Mouse (Mus musculus) megakaryocyte, embryonic 14.5 days (primary cell): ENCODE data around the gene Dusp18. TPM values are rescaled to one million over a fixed set of nuclear protein-coding genes. Genes with fewer than 3 reads are reported as not detected.
A peak's percentile ranks its signal among the peaks of the same experiment; 100 is the strongest.

ENCODE experiments used
- H3K27me3 ChIP-seq: replicated peaks from 2 replicates; pipeline ENCODE3; 2012; ENCODE audit warnings: inconsistent platforms
- H3K36me3 ChIP-seq: replicated peaks from 2 replicates; pipeline ENCODE3; 2012; ENCODE audit warnings: low read length, inconsistent platforms, mixed read lengths
- H3K4me1 ChIP-seq: 2 replicates; pipeline ENCODE4 v1.6.1; 2012; ENCODE audit warnings: inconsistent platforms
- H3K4me3 ChIP-seq: replicated peaks from 2 replicates; pipeline ENCODE3; 2012; ENCODE audit warnings: moderate library complexity, mild to moderate bottlenecking, inconsistent platforms
- H3K9me3 ChIP-seq: 2 replicates; pipeline ENCODE4 v1.6.1; 2012; ENCODE audit warnings: inconsistent platforms
- FLI1 ChIP-seq: IDR thresholded peaks from 2 replicates; pipeline ENCODE4 v1.6.1; 2012; ENCODE audit warnings: low read length, inconsistent platforms, mixed read lengths
- GATA1 ChIP-seq: IDR thresholded peaks from 3 replicates; pipeline ENCODE4 v1.6.1; 2012; ENCODE audit warnings: mixed read lengths, low read length, inconsistent platforms, borderline replicate concordance
- polyA plus RNA-seq: library from polyadenylated mRNA; stranded (reverse); fragments of >175 nt; gene quantifications from 2 replicates; pipeline ENCODE4 v1.2.3, GENCODE M21; 2012; ENCODE audit warnings: low replicate concordance; ENCODE audit not compliant: insufficient read depth

Gene Dusp18
- 0.70 TPM in 1 of 2 replicates, not detected in the other for polyA plus RNA-seq

DNA sequence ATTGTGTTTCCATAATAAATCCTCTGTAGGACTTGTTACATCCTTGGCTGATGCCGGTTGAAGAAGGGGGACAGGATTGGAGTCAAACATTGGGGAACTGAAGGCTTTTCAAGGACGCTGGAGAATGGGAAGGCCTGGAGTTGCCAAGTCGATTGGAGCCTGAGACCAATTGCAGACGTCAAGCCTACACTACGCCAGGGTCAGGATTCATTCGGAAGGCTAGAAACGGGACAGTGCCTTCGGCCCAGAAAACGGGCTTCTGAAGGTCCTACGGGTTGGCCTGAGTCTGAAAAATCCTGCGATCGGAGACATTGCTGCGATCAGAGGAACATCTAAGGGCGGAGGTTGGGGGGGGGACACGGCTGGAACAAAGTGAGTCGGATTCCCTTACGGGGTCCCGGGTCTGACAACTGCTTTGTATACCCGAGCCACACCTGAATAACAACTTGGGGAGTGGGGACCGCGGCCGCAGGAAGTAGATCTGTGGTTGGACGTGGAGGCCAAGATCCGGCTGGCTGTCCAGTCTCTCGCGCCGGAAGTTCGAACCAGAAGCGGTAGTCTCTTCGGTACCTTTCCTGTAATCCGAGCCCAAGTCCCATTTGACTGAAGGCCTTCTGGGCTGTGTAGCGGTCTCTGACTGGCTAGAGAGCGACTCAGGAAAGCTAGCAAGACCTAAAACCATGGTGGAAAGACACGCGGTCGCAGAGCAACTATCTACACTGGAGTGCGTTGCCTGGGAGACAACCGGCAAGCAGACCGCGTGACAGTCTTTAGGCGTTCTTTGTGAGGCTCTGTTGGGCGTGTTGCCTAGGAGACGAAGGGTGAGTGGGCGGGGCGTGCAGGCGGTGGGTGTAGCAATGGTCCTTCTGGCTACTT lies at the start of gene Dusp18, which contains the start of gene 4921536K21Rik:
Gene Dusp18 (plus strand): TSS at position 835 of the 876 bp plus-strand sequence.
Gene 4921536K21Rik (minus strand): TSS at position 693 of the 876 bp plus-strand sequence.
- H3K4me1 ChIP-seq: peaks cover 16% of the 10 kb centered on the region
- H3K27me3 ChIP-seq: peaks cover 43% of the 10 kb centered on the region
- H3K36me3 ChIP-seq: peaks cover 27% of the 10 kb centered on the region
- H3K9me3 ChIP-seq: no peaks in the 10 kb centered on the region
- no peak for TF ChIP-seq FLI1
- TF ChIP-seq GATA1: peak; percentile 94
- peak within 1 kb of the TSS; percentile 91 for H3K4me3 ChIP-seq

DNA sequence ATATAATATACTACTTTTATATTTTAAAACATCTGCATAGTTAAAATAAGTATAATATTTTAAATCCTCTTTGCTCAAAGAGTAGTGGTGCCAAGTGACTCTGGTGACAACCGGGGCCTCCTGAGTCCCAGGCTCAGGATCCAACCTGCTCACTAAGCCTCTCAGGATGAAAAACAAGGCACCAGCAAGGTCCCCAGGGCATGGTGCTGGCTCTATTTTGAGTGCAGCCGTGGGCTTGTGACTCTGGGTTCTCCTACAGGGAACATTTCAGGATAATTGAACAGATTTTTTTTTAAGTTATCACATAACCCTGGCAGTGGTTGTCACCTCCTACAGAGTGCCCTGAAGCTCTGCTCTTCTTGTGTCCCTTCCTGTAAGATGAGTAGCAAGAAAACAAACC lies 48.7 kb upstream of the Dusp18 start:
- Histone ChIP-seq H3K36me3 (no peaks in the 10 kb centered on the region), H3K27me3 (peaks cover 41% of the 10 kb centered on the region), H3K9me3 (peaks cover 5% of the 10 kb centered on the region), H3K4me3 (no peak overlapping the region), H3K4me1 (peaks cover 5% of the 10 kb centered on the region)
- TF ChIP-seq FLI1 (no peak), GATA1 (no peak)

DNA sequence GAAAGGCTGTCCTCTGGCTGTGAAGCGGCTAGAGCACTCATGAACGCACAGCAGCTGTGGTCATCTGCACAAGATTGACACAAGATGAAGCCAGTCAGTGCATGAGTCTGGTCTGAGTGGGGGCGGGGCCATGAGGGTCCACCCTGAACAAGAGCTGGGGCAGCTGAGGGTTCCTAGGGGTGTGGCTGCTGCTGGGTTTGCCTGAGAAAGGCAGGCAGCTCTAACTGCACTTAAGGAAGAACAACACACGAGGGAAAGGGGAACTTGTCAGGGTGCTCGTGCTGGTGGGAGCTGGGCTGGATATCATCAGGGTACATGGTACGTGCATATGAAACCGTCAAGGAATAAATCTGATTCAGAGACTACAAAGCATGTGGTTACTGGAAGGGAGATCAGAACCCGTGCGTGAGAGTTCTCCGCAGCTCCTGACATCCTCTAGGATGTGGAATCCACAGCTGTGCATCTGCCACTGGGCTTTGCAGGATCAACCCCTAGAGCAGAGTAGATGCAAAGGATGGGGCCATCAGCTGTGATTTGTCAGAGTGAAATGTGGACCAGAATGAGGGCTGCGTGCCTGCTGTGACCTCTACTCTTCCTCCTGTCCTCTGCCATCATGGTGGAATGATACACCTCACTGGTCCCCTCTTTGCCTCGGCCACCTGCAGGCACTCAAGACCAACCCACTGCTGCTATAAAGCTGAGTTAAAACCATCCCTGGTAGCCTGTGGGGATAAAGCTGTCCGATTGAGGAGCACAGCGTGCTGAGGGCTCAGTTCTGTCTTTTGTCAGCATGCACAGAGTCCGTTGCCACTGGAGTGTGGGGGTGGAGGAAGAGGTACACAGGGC lies 45.3 kb upstream of the Dusp18 start:
- no peak for TF ChIP-seq GATA1
- TF ChIP-seq FLI1: no peak
- peaks cover 5% of the 10 kb centered on the region for H3K4me1 ChIP-seq
- peaks cover 35% of the 10 kb centered on the region for H3K27me3 ChIP-seq

DNA sequence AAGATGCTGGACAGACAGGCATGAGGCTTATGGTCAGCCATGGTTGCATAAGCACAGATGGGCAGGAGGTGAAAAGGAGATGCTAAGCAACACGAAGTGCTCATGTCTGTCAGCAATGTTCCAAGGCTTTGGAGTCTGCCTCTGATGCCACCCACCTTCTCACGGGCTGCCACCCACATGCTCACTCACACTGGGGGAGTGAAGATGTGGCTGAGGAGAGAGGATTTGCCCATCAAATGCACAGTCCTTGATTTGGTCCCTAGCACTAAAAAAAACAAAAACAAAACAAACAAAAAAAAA lies 44.8 kb upstream of the Dusp18 start:
- Histone ChIP-seq H3K36me3 (no peaks in the 10 kb centered on the region), H3K4me3 (peak overlapping the region; percentile 40), H3K4me1 (peaks cover 5% of the 10 kb centered on the region), H3K9me3 (peaks cover 15% of the 10 kb centered on the region), H3K27me3 (peaks cover 38% of the 10 kb centered on the region)
- TF ChIP-seq GATA1: no peak
- no peak for TF ChIP-seq FLI1

More for the DNA sequence above, 45.3 kb upstream of the Dusp18 start:
- H3K36me3 ChIP-seq: no peaks in the 10 kb centered on the region
- H3K9me3 ChIP-seq: peaks cover 9% of the 10 kb centered on the region
- H3K4me3 ChIP-seq: peak overlapping the region; percentile 40

DNA sequence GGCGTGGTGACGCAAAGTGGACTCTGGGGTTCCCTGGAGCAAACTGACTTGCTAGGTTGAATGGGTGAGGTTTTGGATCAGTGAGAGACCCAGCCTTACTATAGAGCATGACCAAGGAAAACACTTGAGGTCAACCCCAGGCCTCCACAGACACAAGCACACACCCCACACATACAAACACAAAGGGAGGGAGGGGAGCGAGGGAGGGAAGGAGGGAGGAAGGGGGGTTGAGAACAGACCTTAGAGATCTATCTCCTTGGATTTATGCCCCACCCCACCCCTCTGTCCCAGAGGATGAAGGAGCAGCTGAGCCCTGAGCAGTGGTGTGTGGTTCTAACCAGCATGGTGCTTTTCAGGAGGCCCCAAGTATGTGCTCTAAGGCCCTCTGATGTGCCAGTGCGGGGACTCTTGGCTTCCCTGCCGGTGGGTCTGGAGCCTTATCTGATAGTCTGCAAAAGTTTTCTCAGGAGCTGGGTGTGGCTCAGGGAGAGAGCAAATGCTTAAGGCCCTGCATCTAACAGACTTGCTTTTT lies 44.2 kb upstream of the Dusp18 start:
- H3K36me3 ChIP-seq: no peaks in the 10 kb centered on the region
- TF ChIP-seq GATA1 (no peak), FLI1 (no peak)
- H3K27me3 ChIP-seq: peaks cover 40% of the 10 kb centered on the region
- no peak overlapping the region for H3K4me3 ChIP-seq
- H3K9me3 ChIP-seq: peaks cover 20% of the 10 kb centered on the region
- H3K4me1 ChIP-seq: peaks cover 7% of the 10 kb centered on the region

DNA sequence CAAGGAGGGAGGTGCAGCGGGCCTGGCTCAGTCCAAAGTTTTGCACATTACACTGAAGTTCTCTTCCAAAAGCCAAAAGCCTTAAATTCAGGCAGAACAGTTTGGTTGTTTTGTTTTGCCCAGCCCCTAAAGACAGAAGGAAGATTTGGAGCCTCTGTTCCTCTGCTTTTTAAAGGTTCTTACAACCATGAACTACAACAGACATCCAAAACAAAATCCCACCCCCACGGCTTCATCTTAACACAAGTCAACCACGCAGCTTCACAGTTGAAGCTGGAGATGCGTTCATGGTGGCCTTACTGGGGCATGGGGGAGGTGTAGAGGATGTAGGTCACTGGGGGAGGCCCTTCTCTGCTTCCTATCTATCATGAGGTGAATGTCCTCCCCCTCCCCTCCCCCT lies 43.2 kb upstream of the Dusp18 start:
- Histone ChIP-seq H3K4me3 (no peak overlapping the region), H3K9me3 (peaks cover 21% of the 10 kb centered on the region), H3K27me3 (peaks cover 41% of the 10 kb centered on the region), H3K4me1 (peaks cover 10% of the 10 kb centered on the region), H3K36me3 (no peaks in the 10 kb centered on the region)
- TF ChIP-seq FLI1 (no peak), GATA1 (no peak)

DNA sequence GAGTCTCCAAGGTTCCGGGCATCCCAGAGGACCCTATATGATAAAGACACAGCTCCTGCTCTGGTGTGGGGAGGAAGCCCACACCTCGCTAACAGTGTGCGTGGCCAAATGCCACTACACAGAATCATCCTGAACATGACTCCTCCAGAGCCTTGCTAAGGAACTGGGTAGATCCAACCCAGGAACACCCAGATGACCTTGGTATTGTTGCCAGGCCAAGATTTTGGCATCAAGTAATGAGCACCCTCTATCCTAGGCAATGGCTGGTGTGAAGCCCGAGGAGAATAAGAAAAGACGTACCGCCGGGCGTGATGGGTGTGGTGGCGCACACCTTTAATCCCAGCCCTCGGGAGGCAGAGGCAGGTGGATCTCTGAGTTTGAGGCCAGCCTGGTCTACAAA lies 42.0 kb upstream of the Dusp18 start:
- TF ChIP-seq GATA1 (no peak), FLI1 (no peak)
- Histone ChIP-seq H3K36me3 (no peaks in the 10 kb centered on the region), H3K9me3 (peaks cover 21% of the 10 kb centered on the region), H3K27me3 (peaks cover 38% of the 10 kb centered on the region), H3K4me1 (peaks cover 8% of the 10 kb centered on the region), H3K4me3 (no peak overlapping the region)

DNA sequence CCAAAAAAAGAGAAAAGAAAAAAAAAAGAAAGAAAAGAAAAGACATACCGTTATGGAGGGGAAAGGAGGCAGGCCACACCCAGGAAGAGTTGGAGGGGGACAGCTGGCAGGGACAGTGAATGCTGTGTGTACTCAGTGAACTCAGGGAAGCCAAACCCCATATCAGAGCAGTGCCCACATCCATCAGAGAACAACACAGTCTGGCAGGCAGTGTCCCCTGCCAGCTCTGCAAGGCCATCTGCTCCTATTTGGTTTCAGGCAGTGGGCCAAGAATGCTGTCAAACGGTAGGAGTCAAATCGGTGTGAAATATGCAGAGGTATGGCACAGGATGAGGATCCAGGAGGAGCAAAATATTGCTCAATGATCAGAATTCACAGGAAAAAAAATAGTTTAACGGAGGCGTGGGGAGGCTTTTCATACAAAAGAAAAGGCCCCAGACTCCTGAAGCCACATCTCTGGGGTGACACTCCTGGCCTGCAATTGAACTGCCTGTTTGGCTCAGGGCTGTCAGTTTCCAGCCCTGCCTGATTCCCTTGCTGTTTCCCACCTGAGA lies 41.5 kb upstream of the Dusp18 start:
- Histone ChIP-seq H3K4me1 (peaks cover 6% of the 10 kb centered on the region; the same call in 1 of the 2 replicates), H3K9me3 (peaks cover 21% of the 10 kb centered on the region), H3K36me3 (no peaks in the 10 kb centered on the region), H3K4me3 (no peak overlapping the region), H3K27me3 (peaks cover 38% of the 10 kb centered on the region)
- TF ChIP-seq FLI1 (no peak), GATA1 (no peak)

DNA sequence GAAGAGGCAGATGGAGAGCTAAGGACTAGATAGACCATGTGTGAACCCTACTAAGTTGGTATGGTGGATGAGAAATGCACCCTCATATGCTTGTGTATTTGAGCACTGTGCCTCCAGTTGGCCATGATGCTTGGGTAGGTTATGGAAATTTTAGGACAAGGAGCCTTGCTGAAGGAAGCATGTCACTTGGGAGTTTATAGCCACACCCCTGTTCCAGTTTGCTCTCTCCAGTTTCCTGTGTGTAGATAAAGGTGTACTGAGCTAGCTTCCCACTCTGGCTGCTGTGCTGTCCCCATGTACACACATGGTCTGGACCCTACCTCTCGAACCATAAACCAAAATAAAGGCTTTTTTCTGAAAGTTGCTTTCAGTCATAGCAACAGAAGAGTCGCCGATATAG lies 40.9 kb upstream of the Dusp18 start:
- peaks cover 6% of the 10 kb centered on the region; the same call in 1 of the 2 replicates for H3K4me1 ChIP-seq
- no peak overlapping the region for H3K4me3 ChIP-seq
- peaks cover 21% of the 10 kb centered on the region for H3K9me3 ChIP-seq
- TF ChIP-seq FLI1 (no peak), GATA1 (no peak)
- H3K27me3 ChIP-seq: peaks cover 34% of the 10 kb centered on the region
- no peaks in the 10 kb centered on the region for H3K36me3 ChIP-seq
